Mouse (Mus musculus) stomach, adult 2 months (tissue): ENCODE results near the gene Rnf151. TPM values are rescaled to one million over a fixed set of nuclear protein-coding genes. Genes with fewer than 3 reads are reported as not detected.

ENCODE experiments used
- polyA plus RNA-seq: library from polyadenylated mRNA; depleted of rRNA; stranded (reverse); fragments of >200 nt; gene quantifications from 2 replicates; pipeline ENCODE4 v1.2.3, GENCODE M21; 2012; rRNA removed

Gene Rnf151
- 0.13 and 0.33 TPM in 2 replicates for polyA plus RNA-seq

GRCm38 (mm10) chr17:24717943-24718342, at the start of gene Rnf151, which contains the start of gene Rps2:
TSS of gene Rnf151 (minus strand) at chr17:24718063.
TSS of gene Rps2 (plus strand) at chr17:24718116.

GRCm38 (mm10) chr17:24752415-24753394, 34.8 kb upstream of the Rnf151 start, which contains the start of gene Hs3st6:
TSS of gene Hs3st6 (plus strand) at chr17:24752988.

GRCm38 (mm10) chr17:24736330-24737051, 18.6 kb upstream of the Rnf151 start, which contains the start of gene Msrb1:
TSS of gene Msrb1 (plus strand) at chr17:24736642.

GRCm38 (mm10) chr17:24727618-24728017, 9.8 kb upstream of the Rnf151 start, which contains the start of gene Rpl3l:
TSS of gene Rpl3l (plus strand) at chr17:24727820.

GRCm38 (mm10) chr17:24724184-24724583, 6.3 kb upstream of the Rnf151 start, which contains the start of gene Ndufb10:
TSS of gene Ndufb10 (minus strand) at chr17:24724478.

GRCm38 (mm10) chr17:24706982-24707800, 10.7 kb downstream of the Rnf151 start, which contains the start of gene Tbl3:
TSS of gene Tbl3 (minus strand) at chr17:24707660.

GRCm38 (mm10) chr17:24696011-24696697, 21.7 kb downstream of the Rnf151 start, which contains the start of the genes Gfer and Noxo1:
TSS of gene Gfer (minus strand) at chr17:24696156.
TSS of gene Noxo1 (plus strand) at chr17:24696234.

GRCm38 (mm10) chr17:24689251-24690081, 28.4 kb downstream of the Rnf151 start, which contains the start of gene Syngr3:
TSS of gene Syngr3 (minus strand) at chr17:24689955.

GRCm38 (mm10) chr17:24669545-24670245, 48.2 kb downstream of the Rnf151 start, which contains the start of gene Zfp598:
TSS of gene Zfp598 (plus strand) at chr17:24669687.

Other genes with a start within 250 kb of the Rnf151 start
- gene E4f1, start 247.8 kb downstream of the Rnf151 start, polyA plus RNA-seq, result 36.0 and 36.4 TPM in 2 replicates
- gene Pgp, start 247.7 kb downstream of the Rnf151 start, polyA plus RNA-seq, result 31.9 and 71.4 TPM in 2 replicates
- 0.89 and 2.0 TPM in 2 replicates for gene Bricd5, start 244.2 kb downstream of the Rnf151 start, polyA plus RNA-seq
- gene Mlst8, start 239.0 kb downstream of the Rnf151 start, polyA plus RNA-seq, result 17.7 and 18.0 TPM in 2 replicates
- 0.31 and 0.43 TPM in 2 replicates for gene Caskin1, start 229.5 kb downstream of the Rnf151 start, polyA plus RNA-seq
- 69.9 and 81.7 TPM in 2 replicates for gene Traf7, start 190.1 kb downstream of the Rnf151 start, polyA plus RNA-seq
- 0.52 and 0.64 TPM in 2 replicates for gene Rab26, start 183.9 kb downstream of the Rnf151 start, polyA plus RNA-seq
- 28.7 and 31.6 TPM in 2 replicates for gene Pkd1, start 168.2 kb downstream of the Rnf151 start, polyA plus RNA-seq
- gene Tsc2, start 85.4 kb downstream of the Rnf151 start, polyA plus RNA-seq, result 76.4 and 92.7 TPM in 2 replicates
- gene Nthl1, start 85.4 kb downstream of the Rnf151 start, polyA plus RNA-seq, result 4.2 and 7.1 TPM in 2 replicates
- gene Slc9a3r2, start 67.7 kb downstream of the Rnf151 start, polyA plus RNA-seq, result 79.0 and 91.9 TPM in 2 replicates
- gene Npw, start 59.6 kb downstream of the Rnf151 start, polyA plus RNA-seq, result 82.5 and 162 TPM in 2 replicates
- 38.5 and 39.1 TPM in 2 replicates for gene Zfp598, start 48.4 kb downstream of the Rnf151 start, polyA plus RNA-seq
- 1.4 and 1.7 TPM in 2 replicates for gene Syngr3, start 28.1 kb downstream of the Rnf151 start, polyA plus RNA-seq
- 7.2 and 30.2 TPM in 2 replicates for gene Gfer, start 21.9 kb downstream of the Rnf151 start, polyA plus RNA-seq
- gene Noxo1, start 21.8 kb downstream of the Rnf151 start, polyA plus RNA-seq, result 11.3 and 12.3 TPM in 2 replicates
- gene Tbl3, start 10.4 kb downstream of the Rnf151 start, polyA plus RNA-seq, result 25.5 and 30.0 TPM in 2 replicates
- 1,596 and 3,241 TPM in 2 replicates for gene Rps2, start 53 bp upstream of the Rnf151 start, polyA plus RNA-seq
- gene Ndufb10, start 6.4 kb upstream of the Rnf151 start, polyA plus RNA-seq, result 158 and 263 TPM in 2 replicates
- gene Rpl3l, start 9.8 kb upstream of the Rnf151 start, polyA plus RNA-seq, result 2.5 and 3.6 TPM in 2 replicates
- 78.4 and 78.5 TPM in 2 replicates for gene Msrb1, start 18.6 kb upstream of the Rnf151 start, polyA plus RNA-seq
- 3.0 and 3.9 TPM in 2 replicates for gene Hs3st6, start 34.9 kb upstream of the Rnf151 start, polyA plus RNA-seq
- gene Meiob, start 86.2 kb upstream of the Rnf151 start, polyA plus RNA-seq, result not detected in 2 replicates
- 37.2 and 61.0 TPM in 2 replicates for gene Hagh, start 122.1 kb upstream of the Rnf151 start, polyA plus RNA-seq
- gene Fahd1, start 132.3 kb upstream of the Rnf151 start, polyA plus RNA-seq, result 5.4 and 6.5 TPM in 2 replicates
- 2.3 and 5.1 TPM in 2 replicates for gene Igfals, start 147.9 kb upstream of the Rnf151 start, polyA plus RNA-seq
- 17.6 and 19.5 TPM in 2 replicates for gene Nubp2, start 168.3 kb upstream of the Rnf151 start, polyA plus RNA-seq
- gene Spsb3, start 168.6 kb upstream of the Rnf151 start, polyA plus RNA-seq, result 55.4 and 87.4 TPM in 2 replicates
- gene Eme2, start 177.0 kb upstream of the Rnf151 start, polyA plus RNA-seq, result 12.9 and 16.6 TPM in 2 replicates
- gene Mrps34, start 177.1 kb upstream of the Rnf151 start, polyA plus RNA-seq, result 92.5 and 285 TPM in 2 replicates
- 25.7 and 28.0 TPM in 2 replicates for gene Nme3, start 178.4 kb upstream of the Rnf151 start, polyA plus RNA-seq
- gene Mapk8ip3, start 218.9 kb upstream of the Rnf151 start, polyA plus RNA-seq, result 31.3 and 37.0 TPM in 2 replicates
- gene Jpt2, start 242.6 kb upstream of the Rnf151 start, polyA plus RNA-seq, result 2.4 and 3.6 TPM in 2 replicates